Comparison of ENCODE assay signal across 28 mouse cellular contexts in genomic region chr13:54152911-54153310, GRCm38 (mm10). TPM values are rescaled to one million over a fixed set of nuclear protein-coding genes. Genes with fewer than 3 reads are reported as not detected.
DNase-seq lines count a peak whose midpoint lies in the region; ATAC-seq and TF ChIP-seq lines count a peak whose summit lies in the region.
"Had no signal": no experiment of that assay in that cellular context is flagged by ENCODE, and none has a peak within 500 bp of the region (broad histone marks: within the 10 kb centered on the region; RNA-seq: fewer than 3 reads in every experiment).

No protein-coding gene starts in this region.

- H3K9ac ChIP-seq in forebrain, embryonic 14.5 days (ENCODE audit: low read length), result no peak overlapping the region
- no peak overlapping the region for H3K9ac ChIP-seq in forebrain, embryonic 11.5 days (ENCODE audit: low read length)
- H3K9ac ChIP-seq in ES-E14 (ENCODE audit: insufficient read depth, low read depth, low read length, poor library complexity, severe bottlenecking), result no peak overlapping the region
- H3K9ac ChIP-seq: embryonic facial prominence, embryonic 12.5 days; hindbrain, embryonic 13.5 days; kidney, embryonic 15.5 days; limb, embryonic 13.5 days; lung, embryonic 15.5 days; neural tube, embryonic 15.5 days had no signal

- H3K36me3 ChIP-seq in forebrain, embryonic 14.5 days (ENCODE audit: control insufficient read depth, insufficient read depth, low read length), result no peaks in the 10 kb centered on the region
- no peaks in the 10 kb centered on the region for H3K36me3 ChIP-seq in forebrain, embryonic 11.5 days (ENCODE audit: control insufficient read depth, insufficient read depth, low read length)
- no peaks in the 10 kb centered on the region for H3K36me3 ChIP-seq in E14TG2a.4 (ENCODE audit: insufficient read depth, low read length)
- H3K36me3 ChIP-seq in ES-E14 (ENCODE audit: control insufficient read depth, insufficient read depth, low read length, poor library complexity, severe bottlenecking), result no peaks in the 10 kb centered on the region
- H3K36me3 ChIP-seq: embryonic facial prominence, embryonic 12.5 days; forebrain, embryonic 10.5 days; G1E; hindbrain, embryonic 13.5 days; kidney, embryonic 15.5 days; limb, embryonic 13.5 days; lung, embryonic 15.5 days; neural tube, embryonic 15.5 days had no signal

- H3K27ac ChIP-seq in forebrain, embryonic 14.5 days (ENCODE audit: low read depth, low read length), result no peak overlapping the region
- H3K27ac ChIP-seq in forebrain, embryonic 11.5 days (ENCODE audit: low read depth, low read length), result no peak overlapping the region
- H3K27ac ChIP-seq in ES-E14 (ENCODE audit: insufficient read depth, low read depth, low read length, poor library complexity, severe bottlenecking), result no peak overlapping the region
- H3K27ac ChIP-seq in brown adipose tissue, adult 24 weeks (replicated peaks; ENCODE audit: low read depth, low read length), result peak overlapping the region; percentile 69
- H3K27ac ChIP-seq: embryonic facial prominence, embryonic 12.5 days; forebrain, embryonic 10.5 days; hindbrain, embryonic 13.5 days; kidney, embryonic 15.5 days; limb, embryonic 13.5 days; lung, embryonic 15.5 days; neural tube, embryonic 15.5 days had no signal

- 37% methylated on average over 7 of the region's 7 CpGs for WGBS in forebrain, embryonic 14.5 days
- WGBS in forebrain, embryonic 11.5 days, result 47% methylated on average over 7 of the region's 7 CpGs

- DNase-seq in forebrain, embryonic 14.5 days (ENCODE audit: low spot score), result peak; percentile 45
- DNase-seq in forebrain, embryonic 11.5 days (ENCODE audit: low spot score), result no peak
- DNase-seq in ES-E14 (ENCODE audit: low read depth, low spot score), result peak; percentile 51
- no peak for DNase-seq in layer of hippocampus, postnatal 10 days (ENCODE audit: low spot score in 2 of 2)
- DNase-seq in thymus, postnatal 14 days, result no peak
- DNase-seq: adrenal gland, postnatal 36 days; cerebellum, adult 8-10 months; cerebellum, postnatal 36 days; gastrocnemius, postnatal 14 days; heart, postnatal 14 days; kidney, adult 18-20 months; kidney, postnatal 25 days; right cerebral cortex, adult 18-20 months; right cerebral cortex, postnatal 4 days had no signal

- no peak overlapping the region for H3K4me3 ChIP-seq in forebrain, embryonic 14.5 days (ENCODE audit: low read depth, low read length)
- no peak overlapping the region for H3K4me3 ChIP-seq in forebrain, embryonic 11.5 days (ENCODE audit: low read depth, low read length)
- peak overlapping the region; percentile 66 for H3K4me3 ChIP-seq in E14TG2a.4 (replicated peaks; ENCODE audit: low read length)
- H3K4me3 ChIP-seq in ES-E14 (ENCODE audit: insufficient read depth in 1 of 2, low read depth in 1 of 2, low read length in 2 of 2, poor library complexity in 1 of 2, severe bottlenecking in 1 of 2), result peak overlapping the region; percentile 35 to 48; a peak in 3 of 4 replicates
- H3K4me3 ChIP-seq in brown adipose tissue, adult 24 weeks (ENCODE audit: insufficient read depth, low read depth, low read length), result no peak overlapping the region
- H3K4me3 ChIP-seq: embryonic facial prominence, embryonic 12.5 days; forebrain, embryonic 10.5 days; hindbrain, embryonic 13.5 days; kidney, embryonic 15.5 days; limb, embryonic 13.5 days; lung, embryonic 15.5 days; neural tube, embryonic 15.5 days had no signal

- no peak for ATAC-seq in forebrain, embryonic 14.5 days
- no peak for ATAC-seq in forebrain, embryonic 11.5 days (replicated peaks; ENCODE audit: low FRiP score)
- ATAC-seq: inflammation-experienced regulatory T-cells, adult 6 months; Patski had no signal

- H3K27me3 ChIP-seq in forebrain, embryonic 14.5 days (replicated peaks; ENCODE audit: control insufficient read depth, insufficient read depth, low read length), result no peaks in the 10 kb centered on the region
- no peaks in the 10 kb centered on the region for H3K27me3 ChIP-seq in forebrain, embryonic 11.5 days (ENCODE audit: control insufficient read depth, insufficient read depth, low read length)
- peaks cover 15% of the 10 kb centered on the region for H3K27me3 ChIP-seq in E14TG2a.4 (ENCODE audit: insufficient read depth, low read length)
- H3K27me3 ChIP-seq: embryonic facial prominence, embryonic 12.5 days; hindbrain, embryonic 13.5 days; kidney, embryonic 15.5 days; lung, embryonic 15.5 days; neural tube, embryonic 15.5 days had no signal

- H3K4me2 ChIP-seq in forebrain, embryonic 14.5 days (ENCODE audit: low read length), result no peak overlapping the region
- no peak overlapping the region for H3K4me2 ChIP-seq in forebrain, embryonic 11.5 days (ENCODE audit: low read depth, low read length, severe bottlenecking)
- H3K4me2 ChIP-seq: embryonic facial prominence, embryonic 12.5 days; hindbrain, embryonic 13.5 days; kidney, embryonic 15.5 days; limb, embryonic 13.5 days; liver, embryonic 11.5 days; lung, embryonic 15.5 days; midbrain, embryonic 11.5 days; neural tube, embryonic 15.5 days had no signal

- H3K9me3 ChIP-seq in forebrain, embryonic 14.5 days (replicated peaks; ENCODE audit: control insufficient read depth, low read length), result no peaks in the 10 kb centered on the region
- no peaks in the 10 kb centered on the region for H3K9me3 ChIP-seq in forebrain, embryonic 11.5 days (ENCODE audit: control insufficient read depth, low read length)
- H3K9me3 ChIP-seq in E14TG2a.4 (ENCODE audit: low read length) (peaks cover 11% of the 10 kb centered on the region), ES-E14 (ENCODE audit: control insufficient read depth, insufficient read depth, low read depth, low read length) (no peaks in the 10 kb centered on the region)
- H3K9me3 ChIP-seq: embryonic facial prominence, embryonic 12.5 days; forebrain, embryonic 10.5 days; hindbrain, embryonic 13.5 days; kidney, embryonic 15.5 days; limb, embryonic 13.5 days; lung, embryonic 15.5 days; neural tube, embryonic 15.5 days had no signal

- in situ Hi-C loops in ES-E14 (cut with MboI; ENCODE audit: low sequenced_read_pairs in 2 of 2, unreplicated experiment in 2 of 2), result no loop called here

- no peak for TF ChIP-seq CTCF in E14TG2a.4 (conservative IDR thresholded peaks at IDR 0.05; ENCODE audit: low read length)

- H3K4me1 ChIP-seq in forebrain, embryonic 14.5 days (ENCODE audit: control insufficient read depth, insufficient read depth, low read length), result no peaks in the 10 kb centered on the region
- no peaks in the 10 kb centered on the region; the same call in 1 of the 2 replicates for H3K4me1 ChIP-seq in forebrain, embryonic 11.5 days (replicated peaks; ENCODE audit: control insufficient read depth, insufficient read depth, low read length)
- H3K4me1 ChIP-seq in E14TG2a.4 (replicated peaks; ENCODE audit: low read depth, low read length) (peaks cover 55% of the 10 kb centered on the region), ES-E14 (ENCODE audit: control insufficient read depth in 2 of 2, insufficient read depth in 2 of 2, low read length in 2 of 2, poor library complexity in 1 of 2) (peaks cover 2 to 18% of the 10 kb centered on the region in 2 experiments; a peak in 3 of 4 replicates)
- peaks cover 29% of the 10 kb centered on the region; the same call in 1 of the 2 replicates for H3K4me1 ChIP-seq in brown adipose tissue, adult 24 weeks (ENCODE audit: control insufficient read depth, insufficient read depth, insufficient read length, low read length)
- H3K4me1 ChIP-seq: embryonic facial prominence, embryonic 12.5 days; hindbrain, embryonic 13.5 days; kidney, embryonic 15.5 days; limb, embryonic 13.5 days; lung, embryonic 15.5 days had no signal

TF ChIP-seq in ES-E14, 5 proteins besides CTCF, POLR2A, EP300 and RAD21:
- TF ChIP-seq ZC3H11A (IDR thresholded peaks at IDR 0.05; ENCODE audit: borderline replicate concordance, low read depth, low read length), result no peak
- TF ChIP-seq ZNF384 (IDR thresholded peaks at IDR 0.05; ENCODE audit: low read depth, low read length), result no peak
- no peak for TF ChIP-seq CHD2 (IDR thresholded peaks at IDR 0.05; ENCODE audit: low read depth, low read length)
- no peak for TF ChIP-seq HCFC1 (IDR thresholded peaks at IDR 0.05; ENCODE audit: borderline replicate concordance, insufficient read depth, low read length)
- no peak for TF ChIP-seq MAFK (IDR thresholded peaks at IDR 0.05; ENCODE audit: insufficient read depth, low read depth, low read length)

RNA-seq across cellular contexts. Expression of gene Hrh2, which starts 39.0 kb away (rescaled TPM):
- polyA plus RNA-seq in forebrain, embryonic 14.5 days (2014; fragmentation: Nextera tagmentation; extraction: Ambion mirVana), result 0.42 and 0.48 TPM in 2 replicates
- polyA plus RNA-seq in forebrain, embryonic 11.5 days (2014; fragmentation: Nextera tagmentation; extraction: Ambion mirVana), result not detected in 2 replicates
- 0.62 and 0.79 TPM in 2 replicates for total RNA-seq in ES-E14 (2012; rRNA removed)
- 0.63 and 0.87 TPM in 2 replicates for polyA plus RNA-seq in brown adipose tissue, adult 24 weeks (2012; ENCODE audit: insufficient read depth, insufficient read length, missing spikeins)
- 1 to 10 TPM; 4.4 to 4.7 TPM for total RNA-seq in layer of hippocampus, postnatal 10 days (2021)
- total RNA-seq: gastrocnemius, postnatal 14 days had no signal
- polyA plus RNA-seq: G1E; kidney, embryonic 15.5 days; midbrain, embryonic 11.5 days; Patski had no signal

Comparison
In these comparisons a context has a peak if more than half of its experiments do, and no peak if none do; other contexts are left out.
1. DNase-seq: peak in forebrain, embryonic 14.5 days (single experiment) and ES-E14 (single experiment); none in forebrain, embryonic 11.5 days (single experiment), layer of hippocampus, postnatal 10 days (0 of 2) and thymus, postnatal 14 days (single experiment).
2. H3K4me3 ChIP-seq: peak in E14TG2a.4 (single experiment) and ES-E14 (2 of 2); none in forebrain, embryonic 14.5 days (single experiment), forebrain, embryonic 11.5 days (single experiment) and brown adipose tissue, adult 24 weeks (single experiment).